Mouse (Mus musculus): Measurements from ENCODE around the gene Plk2.

GRCm38 (mm10) chr13:110432613-110433012 lies 37.8 kb downstream of the Plk2 start:
- TF ChIP-seq CTCF (IDR thresholded peaks at IDR 0.05; ENCODE audit: insufficient read depth, low read length) (no peak), POLR2A (IDR thresholded peaks at IDR 0.05; ENCODE audit: borderline replicate concordance, extremely low read depth, low read depth, low read length) (no peak)

All from lung, adult 2 months (tissue).